ENCODE assay signal across 20 mouse cellular contexts in genomic region chr1:45379992-45380690, GRCm38 (mm10).
DNase-seq lines count a peak whose midpoint lies in the region; ATAC-seq lines count a peak whose summit lies in the region.
"Had no signal": no experiment of that assay in that cellular context is flagged by ENCODE, and none has a peak within 500 bp of the region (broad histone marks: within the 10 kb centered on the region; RNA-seq: fewer than 3 reads in every experiment).

No protein-coding gene starts in this region.

- no peak overlapping the region for H3K27ac ChIP-seq in embryonic facial prominence, embryonic 14.5 days (replicated peaks; ENCODE audit: low read depth, low read length)
- H3K27ac ChIP-seq in midbrain, embryonic 15.5 days = no peak overlapping the region
- H3K27ac ChIP-seq in liver, embryonic 11.5 days (ENCODE audit: low read depth, low read length) = no peak overlapping the region
- H3K27ac ChIP-seq: forebrain, embryonic 15.5 days; kidney, postnatal 0 days; limb, embryonic 13.5 days; midbrain, embryonic 12.5 days had no signal

- H3K4me1 ChIP-seq in embryonic facial prominence, embryonic 14.5 days (ENCODE audit: control insufficient read depth, insufficient read depth, low read length) = no peaks in the 10 kb centered on the region
- H3K4me1 ChIP-seq in midbrain, embryonic 15.5 days = no peaks in the 10 kb centered on the region
- no peaks in the 10 kb centered on the region for H3K4me1 ChIP-seq in liver, embryonic 11.5 days (replicated peaks; ENCODE audit: control insufficient read depth, insufficient read depth, low read length)
- H3K4me1 ChIP-seq: forebrain, embryonic 15.5 days; limb, embryonic 13.5 days; midbrain, embryonic 12.5 days had no signal

- DNase-seq in heart, adult 18-20 months = peak; percentile 13 to 16
- no peak for DNase-seq in heart, postnatal 14 days
- DNase-seq in ES-CJ7 (ENCODE audit: low read depth, low spot score) = peak; percentile 14
- peak; percentile 42 for DNase-seq in embryonic facial prominence, embryonic 14.5 days (ENCODE audit: low spot score)
- DNase-seq in lung, postnatal 25 days (ENCODE audit: low spot score) = peak; percentile 60
- no peak for DNase-seq in neural tube, embryonic 10.5 days (ENCODE audit: extremely low spot score, low spot score)
- DNase-seq in liver, embryonic 11.5 days (ENCODE audit: low spot score) = no peak
- DNase-seq: adrenal gland, postnatal 10 days; cerebellum, adult 11-12 months; heart, postnatal 36 days; thymus, postnatal 36 days had no signal

- H3K9me3 ChIP-seq in embryonic facial prominence, embryonic 14.5 days (ENCODE audit: control insufficient read depth, low read length) = no peaks in the 10 kb centered on the region
- H3K9me3 ChIP-seq in midbrain, embryonic 15.5 days = no peaks in the 10 kb centered on the region
- no peaks in the 10 kb centered on the region for H3K9me3 ChIP-seq in liver, embryonic 11.5 days (ENCODE audit: control insufficient read depth, low read length)
- H3K9me3 ChIP-seq: forebrain, embryonic 15.5 days; limb, embryonic 13.5 days; midbrain, embryonic 12.5 days had no signal

- H3K9ac ChIP-seq in embryonic facial prominence, embryonic 14.5 days (ENCODE audit: low read depth, low read length) = no peak overlapping the region
- H3K9ac ChIP-seq in midbrain, embryonic 15.5 days = no peak overlapping the region
- no peak overlapping the region for H3K9ac ChIP-seq in liver, embryonic 11.5 days (ENCODE audit: low read depth, low read length)
- H3K9ac ChIP-seq: forebrain, embryonic 15.5 days; limb, embryonic 13.5 days; midbrain, embryonic 12.5 days had no signal

- H3K36me3 ChIP-seq in embryonic facial prominence, embryonic 14.5 days (ENCODE audit: control insufficient read depth, insufficient read depth, low read length) = peaks cover 72% of the 10 kb centered on the region
- no peaks in the 10 kb centered on the region for H3K36me3 ChIP-seq in midbrain, embryonic 15.5 days (replicated peaks)
- H3K36me3 ChIP-seq in liver, embryonic 11.5 days (ENCODE audit: control insufficient read depth, insufficient read depth, low read length) = no peaks in the 10 kb centered on the region; the same call in 1 of the 2 replicates
- H3K36me3 ChIP-seq: forebrain, embryonic 15.5 days; midbrain, embryonic 12.5 days had no signal

- H3K4me2 ChIP-seq in embryonic facial prominence, embryonic 14.5 days (ENCODE audit: low read depth, low read length) = no peak overlapping the region
- no peak overlapping the region for H3K4me2 ChIP-seq in midbrain, embryonic 15.5 days
- H3K4me2 ChIP-seq in liver, embryonic 11.5 days = no peak overlapping the region
- H3K4me2 ChIP-seq: forebrain, embryonic 15.5 days; limb, embryonic 13.5 days; midbrain, embryonic 12.5 days had no signal

- H3K4me3 ChIP-seq in embryonic facial prominence, embryonic 14.5 days (ENCODE audit: low read depth, low read length) = no peak overlapping the region
- no peak overlapping the region for H3K4me3 ChIP-seq in midbrain, embryonic 15.5 days
- H3K4me3 ChIP-seq in liver, embryonic 11.5 days (ENCODE audit: low read depth, low read length) = no peak overlapping the region
- H3K4me3 ChIP-seq: forebrain, embryonic 15.5 days; limb, embryonic 13.5 days; midbrain, embryonic 12.5 days; myocyte had no signal

- intact Hi-C loops in heart, postnatal 14 days (cut with DNase I) = loop anchor here (10.0 kb wide), 1 partner anchor 635 kb away; no protein-coding TSS in a partner anchor

- WGBS in embryonic facial prominence, embryonic 14.5 days = 67% methylated on average over 7 of the region's 7 CpGs
- 88% methylated on average over 7 of the region's 7 CpGs for WGBS in midbrain, embryonic 15.5 days
- 66% methylated on average over 7 of the region's 7 CpGs for WGBS in liver, embryonic 11.5 days

- no peak for ATAC-seq in embryonic facial prominence, embryonic 14.5 days (ENCODE audit: low read depth)
- ATAC-seq in midbrain, embryonic 15.5 days (replicated peaks) = no peak
- ATAC-seq in liver, embryonic 11.5 days (replicated peaks; ENCODE audit: low FRiP score) = no peak
- ATAC-seq: forebrain, embryonic 15.5 days; hindbrain, embryonic 16.5 days; intestine, postnatal 0 days had no signal

- H3K27me3 ChIP-seq in embryonic facial prominence, embryonic 14.5 days (replicated peaks; ENCODE audit: control insufficient read depth, insufficient read depth, low read length) = no peaks in the 10 kb centered on the region
- no peaks in the 10 kb centered on the region for H3K27me3 ChIP-seq in midbrain, embryonic 15.5 days (replicated peaks)
- H3K27me3 ChIP-seq in liver, embryonic 11.5 days (replicated peaks; ENCODE audit: control insufficient read depth, insufficient read depth, low read length) = no peaks in the 10 kb centered on the region
- H3K27me3 ChIP-seq: CH12.LX; forebrain, embryonic 15.5 days; limb, embryonic 13.5 days; midbrain, embryonic 12.5 days had no signal

Comparison
In these comparisons a context has a peak if more than half of its experiments do, and no peak if none do; other contexts are left out.
1. DNase-seq: peak in heart, adult 18-20 months (2 of 2), ES-CJ7 (single experiment), embryonic facial prominence, embryonic 14.5 days (single experiment) and lung, postnatal 25 days (single experiment); none in heart, postnatal 14 days (0 of 2), neural tube, embryonic 10.5 days (single experiment) and liver, embryonic 11.5 days (single experiment).